Mouse (Mus musculus): ENCODE data around the gene Ccr10. TPM values are rescaled to one million over a fixed set of nuclear protein-coding genes. Genes with fewer than 3 reads are reported as not detected.
"Not testable (repeated sequence)": the region's sequence is repeated elsewhere in the genome, so short reads cannot be mapped to it uniquely, and the experiment has no call there.

Ccr10 gene
- polyA plus RNA-seq, 1 experiment: 0.05 TPM

DNA sequence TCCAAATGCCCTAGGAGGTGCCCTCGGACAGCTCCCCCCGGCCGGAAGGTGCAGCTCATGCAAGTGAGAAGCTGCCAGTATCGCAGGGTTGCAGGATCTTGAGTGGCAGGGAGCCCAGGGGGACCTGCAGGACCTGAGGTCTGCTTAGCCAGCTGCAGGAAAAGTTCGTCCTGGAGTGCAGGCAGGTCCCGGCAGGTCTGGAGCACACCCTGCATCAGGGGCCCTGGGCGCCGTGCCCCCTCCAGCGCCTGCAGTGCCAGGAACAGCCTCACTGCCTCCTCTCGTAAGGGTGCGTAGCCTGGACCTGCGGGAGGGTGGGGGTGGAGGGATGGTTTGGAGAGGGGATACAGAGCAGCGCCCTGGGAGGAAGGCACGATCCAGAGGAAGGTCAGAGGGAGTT is 8.9 kb downstream of the Ccr10 start:
- Histone ChIP-seq H3K4me3 (ENCODE audit: control insufficient read depth, low read depth, low read length) (no peak overlapping the region), H3K36me3 (ENCODE audit: control insufficient read depth, insufficient read depth, low read length) (no peaks in the 10 kb centered on the region), H3K27ac (ENCODE audit: control insufficient read depth, insufficient read depth, low read depth, low read length) (no peak overlapping the region), H3K4me1 (ENCODE audit: control insufficient read depth, insufficient read depth, low read length) (peaks cover 19% of the 10 kb centered on the region), H3K27me3 (ENCODE audit: control insufficient read depth, insufficient read depth, low read length) (peaks cover 2% of the 10 kb centered on the region)
- TF ChIP-seq CTCF (IDR thresholded peaks at IDR 0.05; ENCODE audit: control insufficient read depth, insufficient read depth, insufficient replicate concordance, low read depth, low read length) (no peak), POLR2A (IDR thresholded peaks at IDR 0.05; ENCODE audit: control insufficient read depth, low read depth, low read length) (no peak)

GRCm38 (mm10) chr11:101164677-101165580 is 10.3 kb downstream of the Ccr10 start:
- Histone ChIP-seq H3K36me3 (ENCODE audit: control insufficient read depth, insufficient read depth, low read length) (no peaks in the 10 kb centered on the region), H3K27ac (ENCODE audit: control insufficient read depth, insufficient read depth, low read depth, low read length) (no peak overlapping the region), H3K27me3 (ENCODE audit: control insufficient read depth, insufficient read depth, low read length) (peaks cover 2% of the 10 kb centered on the region), H3K4me1 (ENCODE audit: control insufficient read depth, insufficient read depth, low read length) (peaks cover 9% of the 10 kb centered on the region), H3K4me3 (ENCODE audit: control insufficient read depth, low read depth, low read length) (no peak overlapping the region)
- TF ChIP-seq POLR2A (IDR thresholded peaks at IDR 0.05; ENCODE audit: control insufficient read depth, low read depth, low read length): no peak
- TF ChIP-seq CTCF (IDR thresholded peaks at IDR 0.05; ENCODE audit: control insufficient read depth, insufficient read depth, insufficient replicate concordance, low read depth, low read length): no peak

- H3K36me3 ChIP-seq (ENCODE audit: control insufficient read depth, insufficient read depth, low read length): no peaks in the 10 kb centered on the region
- no peak overlapping the region; the same call in 1 of the 2 replicates for H3K4me3 ChIP-seq (ENCODE audit: control insufficient read depth, low read depth, low read length)
- H3K27ac ChIP-seq (ENCODE audit: control insufficient read depth, insufficient read depth, low read depth, low read length): no peak overlapping the region
- H3K27me3 ChIP-seq (ENCODE audit: control insufficient read depth, insufficient read depth, low read length): peaks cover 2% of the 10 kb centered on the region
- TF ChIP-seq POLR2A (IDR thresholded peaks at IDR 0.05; ENCODE audit: control insufficient read depth, low read depth, low read length) (no peak), CTCF (IDR thresholded peaks at IDR 0.05; ENCODE audit: control insufficient read depth, insufficient read depth, insufficient replicate concordance, low read depth, low read length) (no peak)
- peaks cover 7% of the 10 kb centered on the region for H3K4me1 ChIP-seq (ENCODE audit: control insufficient read depth, insufficient read depth, low read length)
Observed at GRCm38 (mm10) chr11:101164351-101164665, 10.9 kb downstream of the Ccr10 start.

DNA sequence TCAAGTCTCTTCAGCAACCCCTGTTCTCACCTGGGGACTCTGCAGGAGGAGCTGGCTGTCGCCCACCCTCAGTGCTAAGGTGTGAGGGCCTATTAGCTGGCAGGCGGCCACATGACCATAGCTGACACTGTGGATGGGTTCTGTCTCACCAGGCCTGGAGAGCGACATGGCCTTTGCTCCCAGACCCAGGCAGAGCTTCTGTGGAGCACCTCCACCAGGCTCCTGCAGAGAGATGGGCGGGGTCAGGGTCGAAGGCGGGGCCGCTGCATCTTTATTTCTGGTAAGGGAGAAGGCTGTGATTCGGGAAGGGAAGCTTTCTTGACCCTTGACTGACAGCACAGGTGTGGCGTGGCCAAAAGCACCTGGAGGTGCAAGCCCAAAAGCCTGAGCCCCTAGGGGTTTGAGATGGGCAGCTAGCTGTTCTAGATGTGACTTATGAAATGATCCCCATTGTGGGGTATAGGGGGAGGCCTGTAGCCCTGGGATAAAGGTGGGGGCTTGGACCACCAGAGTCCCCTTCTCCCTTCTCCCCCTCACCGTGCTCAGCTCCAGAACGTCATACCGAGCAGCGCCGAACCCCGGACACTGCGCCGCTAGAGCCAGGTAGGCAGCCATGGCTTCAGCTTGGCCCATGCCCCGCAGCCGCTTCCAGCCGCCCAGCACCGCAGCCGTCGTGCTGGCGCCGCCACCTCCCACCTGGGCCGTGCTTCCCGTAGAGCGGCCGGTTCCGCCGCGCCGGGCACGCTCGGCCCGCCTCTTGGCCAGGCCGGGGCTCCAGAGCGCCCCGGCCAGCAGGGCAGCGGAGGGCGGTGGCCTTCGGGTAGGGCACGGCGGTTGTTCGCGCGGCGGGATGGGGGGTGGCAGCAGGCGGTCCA is 11.5 kb downstream of the Ccr10 start:
- no peaks in the 10 kb centered on the region for H3K36me3 ChIP-seq (ENCODE audit: control insufficient read depth, insufficient read depth, low read length)
- H3K27me3 ChIP-seq (ENCODE audit: control insufficient read depth, insufficient read depth, low read length): peaks cover 2% of the 10 kb centered on the region
- H3K4me3 ChIP-seq (ENCODE audit: control insufficient read depth, low read depth, low read length): no peak overlapping the region; the same call in 1 of the 2 replicates
- no peak overlapping the region for H3K27ac ChIP-seq (ENCODE audit: control insufficient read depth, insufficient read depth, low read depth, low read length)
- no peak for TF ChIP-seq CTCF (IDR thresholded peaks at IDR 0.05; ENCODE audit: control insufficient read depth, insufficient read depth, insufficient replicate concordance, low read depth, low read length)
- H3K4me1 ChIP-seq (ENCODE audit: control insufficient read depth, insufficient read depth, low read length): peaks cover 7% of the 10 kb centered on the region

GRCm38 (mm10) chr11:101162772-101163171 is 12.5 kb downstream of the Ccr10 start:
- Histone ChIP-seq H3K4me1 (ENCODE audit: control insufficient read depth, insufficient read depth, low read length) (peaks cover 7% of the 10 kb centered on the region), H3K27ac (ENCODE audit: control insufficient read depth, insufficient read depth, low read depth, low read length) (no peak overlapping the region; the same call in 1 of the 2 replicates), H3K27me3 (ENCODE audit: control insufficient read depth, insufficient read depth, low read length) (peaks cover 2% of the 10 kb centered on the region), H3K36me3 (ENCODE audit: control insufficient read depth, insufficient read depth, low read length) (no peaks in the 10 kb centered on the region), H3K4me3 (ENCODE audit: control insufficient read depth, low read depth, low read length) (no peak overlapping the region)
- TF ChIP-seq CTCF (IDR thresholded peaks at IDR 0.05; ENCODE audit: control insufficient read depth, insufficient read depth, insufficient replicate concordance, low read depth, low read length): no peak
- TF ChIP-seq POLR2A (IDR thresholded peaks at IDR 0.05; ENCODE audit: control insufficient read depth, low read depth, low read length): no peak

DNA sequence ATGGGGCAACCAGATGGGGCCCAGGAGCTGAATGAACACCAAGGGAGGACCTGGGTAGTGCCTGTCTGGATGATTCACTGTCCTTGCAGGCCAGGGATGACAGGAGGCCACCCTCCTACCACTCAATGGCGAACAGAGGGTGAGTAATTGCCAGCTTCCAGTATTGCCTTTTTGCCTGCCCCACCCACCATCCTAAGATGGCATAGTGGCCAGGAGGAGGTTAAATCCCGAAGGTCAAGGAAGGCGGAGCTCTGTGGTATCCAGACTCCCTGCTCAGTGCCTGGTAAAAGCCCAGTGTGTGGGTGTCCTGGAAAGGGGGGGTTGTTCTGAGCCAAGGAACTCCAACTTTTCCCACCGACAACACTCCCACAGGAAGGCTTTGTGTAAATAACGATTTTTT is 12.9 kb downstream of the Ccr10 start:
- peaks cover 2% of the 10 kb centered on the region for H3K27me3 ChIP-seq (ENCODE audit: control insufficient read depth, insufficient read depth, low read length)
- peaks cover 7% of the 10 kb centered on the region for H3K4me1 ChIP-seq (ENCODE audit: control insufficient read depth, insufficient read depth, low read length)

DNA sequence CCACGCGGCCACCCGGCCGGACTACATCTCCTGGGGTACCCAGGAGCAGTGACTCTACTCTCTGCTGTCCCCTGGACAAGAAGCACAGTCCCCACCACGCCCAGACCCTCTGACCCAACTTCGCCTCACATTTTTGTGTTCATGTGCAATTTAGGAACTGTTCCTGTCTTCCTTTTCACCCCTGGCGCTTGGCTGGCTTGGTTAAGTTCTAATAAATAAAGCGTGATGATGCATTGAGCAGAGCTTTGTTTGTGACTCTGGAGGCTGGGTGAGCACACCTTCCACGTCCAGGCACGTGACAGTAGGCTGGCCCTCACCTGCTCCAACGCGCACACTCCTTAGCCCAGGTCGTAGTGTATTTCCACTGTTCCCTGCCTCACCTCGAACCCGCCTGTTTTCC is 13.7 kb downstream of the Ccr10 start:
- TF ChIP-seq CTCF (IDR thresholded peaks at IDR 0.05; ENCODE audit: control insufficient read depth, insufficient read depth, insufficient replicate concordance, low read depth, low read length) (no peak), POLR2A (IDR thresholded peaks at IDR 0.05; ENCODE audit: control insufficient read depth, low read depth, low read length) (no peak)
- peaks cover 2% of the 10 kb centered on the region for H3K27me3 ChIP-seq (ENCODE audit: control insufficient read depth, insufficient read depth, low read length)
- no peak overlapping the region for H3K4me3 ChIP-seq (ENCODE audit: control insufficient read depth, low read depth, low read length)
- no peak overlapping the region for H3K27ac ChIP-seq (ENCODE audit: control insufficient read depth, insufficient read depth, low read depth, low read length)
- peaks cover 7% of the 10 kb centered on the region for H3K4me1 ChIP-seq (ENCODE audit: control insufficient read depth, insufficient read depth, low read length)
- H3K36me3 ChIP-seq (ENCODE audit: control insufficient read depth, insufficient read depth, low read length): no peaks in the 10 kb centered on the region

More for the DNA sequence above, 12.9 kb downstream of the Ccr10 start:
- no peak for TF ChIP-seq CTCF (IDR thresholded peaks at IDR 0.05; ENCODE audit: control insufficient read depth, insufficient read depth, insufficient replicate concordance, low read depth, low read length)
- TF ChIP-seq POLR2A (IDR thresholded peaks at IDR 0.05; ENCODE audit: control insufficient read depth, low read depth, low read length): no peak
- H3K4me3 ChIP-seq (ENCODE audit: control insufficient read depth, low read depth, low read length): no peak overlapping the region
- peak overlapping the region; percentile 26; the same call in 1 of the 2 replicates for H3K27ac ChIP-seq (ENCODE audit: control insufficient read depth, insufficient read depth, low read depth, low read length)
- H3K36me3 ChIP-seq (ENCODE audit: control insufficient read depth, insufficient read depth, low read length): no peaks in the 10 kb centered on the region

GRCm38 (mm10) chr11:101160981-101161505 is 14.2 kb downstream of the Ccr10 start:
- not testable (repeated sequence) for H3K36me3 ChIP-seq (ENCODE audit: control insufficient read depth, insufficient read depth, low read length); H3K27ac ChIP-seq (ENCODE audit: control insufficient read depth, insufficient read depth, low read depth, low read length); H3K4me1 ChIP-seq (ENCODE audit: control insufficient read depth, insufficient read depth, low read length); H3K27me3 ChIP-seq (ENCODE audit: control insufficient read depth, insufficient read depth, low read length); H3K4me3 ChIP-seq (ENCODE audit: control insufficient read depth, low read depth, low read length)

DNA sequence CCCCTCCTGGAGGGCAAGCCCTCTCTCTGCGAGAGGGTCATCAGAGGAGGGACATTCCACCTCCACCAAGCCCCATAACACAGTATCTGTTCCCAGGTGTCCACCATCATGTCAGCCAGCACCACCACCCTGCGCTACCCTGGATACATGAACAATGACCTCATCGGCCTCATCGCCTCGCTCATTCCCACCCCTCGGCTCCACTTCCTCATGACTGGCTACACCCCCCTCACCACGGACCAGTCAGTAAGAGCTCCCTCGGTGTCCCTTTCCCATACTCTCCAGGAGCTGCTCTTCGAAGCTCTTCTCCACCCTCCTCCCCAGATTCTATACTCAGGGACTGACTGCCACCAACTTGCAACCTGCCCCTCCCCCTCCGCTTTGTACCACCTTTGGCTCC is 15.1 kb downstream of the Ccr10 start:
- not testable (repeated sequence) for H3K27ac ChIP-seq (ENCODE audit: control insufficient read depth, insufficient read depth, low read depth, low read length); H3K4me3 ChIP-seq (ENCODE audit: control insufficient read depth, low read depth, low read length); H3K36me3 ChIP-seq (ENCODE audit: control insufficient read depth, insufficient read depth, low read length); H3K27me3 ChIP-seq (ENCODE audit: control insufficient read depth, insufficient read depth, low read length)
- peaks cover 15% of the 10 kb centered on the region for H3K4me1 ChIP-seq (ENCODE audit: control insufficient read depth, insufficient read depth, low read length)

Measured in testis, adult 2 months (tissue).